Mouse (Mus musculus): ENCODE measurements around the gene Mxi1. TPM values are rescaled to one million over a fixed set of nuclear protein-coding genes. Genes with fewer than 3 reads are reported as not detected.

Mxi1 gene
- polyA plus RNA-seq, 1 experiment from 2014 or later: 59.6 TPM

DNA sequence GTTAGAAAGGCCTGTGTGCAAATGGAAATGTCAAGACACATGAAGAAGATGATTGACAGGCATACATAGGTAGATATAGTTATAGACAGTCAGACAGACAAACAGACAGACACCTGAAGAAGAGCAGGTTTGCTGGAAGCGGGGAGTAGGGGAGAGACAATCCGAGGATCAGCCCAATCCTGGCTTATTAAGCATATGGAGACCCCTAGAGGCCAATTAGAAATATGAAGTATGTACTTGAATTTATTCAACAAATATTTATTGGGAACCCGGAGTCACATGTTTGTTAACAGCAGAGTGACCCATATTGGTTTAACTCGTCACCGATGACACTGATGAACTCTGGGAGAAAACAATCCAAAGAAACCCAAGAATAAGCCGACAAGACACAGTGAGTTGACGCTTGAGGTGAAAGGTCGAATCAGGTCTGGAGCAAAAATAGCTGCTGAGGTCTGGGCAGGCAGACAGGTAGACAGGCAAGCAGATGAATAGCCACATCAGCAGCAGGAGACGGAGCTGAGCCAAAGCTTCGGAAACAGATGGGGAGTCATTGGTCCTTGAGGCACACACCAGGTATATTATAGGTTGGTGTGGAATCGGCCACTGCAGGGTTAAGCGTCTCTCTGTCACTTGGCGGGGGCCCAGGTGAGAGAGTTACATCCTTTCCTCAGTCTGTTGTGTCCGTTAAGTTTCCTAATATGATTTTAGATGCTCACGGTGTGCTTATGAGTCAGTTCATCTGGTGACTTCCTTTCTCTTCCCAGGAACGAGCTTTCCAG, 90.2 kb downstream of the Mxi1 start:
- H3K4me3 ChIP-seq (ENCODE audit: low read depth, low read length): no peak overlapping the region
- H3K36me3 ChIP-seq (ENCODE audit: control insufficient read depth, insufficient read depth, low read length): no peaks in the 10 kb centered on the region
- H3K4me2 ChIP-seq (replicated peaks; ENCODE audit: low read depth, low read length): no peak overlapping the region
- DNase-seq (ENCODE audit: low spot score): no peak
- WGBS: 87% methylated on average over 16 of the region's 16 CpGs
- H3K27ac ChIP-seq (ENCODE audit: low read depth, low read length): no peak overlapping the region
- no peaks in the 10 kb centered on the region for H3K4me1 ChIP-seq (replicated peaks; ENCODE audit: control insufficient read depth, insufficient read depth, low read length)
- H3K9ac ChIP-seq (ENCODE audit: low read depth, low read length): no peak overlapping the region
- H3K9me3 ChIP-seq (ENCODE audit: control insufficient read depth, low read length): no peaks in the 10 kb centered on the region
- H3K27me3 ChIP-seq (ENCODE audit: control insufficient read depth, insufficient read depth, low read length): no peaks in the 10 kb centered on the region
- no peak for ATAC-seq (ENCODE audit: low FRiP score)

DNA sequence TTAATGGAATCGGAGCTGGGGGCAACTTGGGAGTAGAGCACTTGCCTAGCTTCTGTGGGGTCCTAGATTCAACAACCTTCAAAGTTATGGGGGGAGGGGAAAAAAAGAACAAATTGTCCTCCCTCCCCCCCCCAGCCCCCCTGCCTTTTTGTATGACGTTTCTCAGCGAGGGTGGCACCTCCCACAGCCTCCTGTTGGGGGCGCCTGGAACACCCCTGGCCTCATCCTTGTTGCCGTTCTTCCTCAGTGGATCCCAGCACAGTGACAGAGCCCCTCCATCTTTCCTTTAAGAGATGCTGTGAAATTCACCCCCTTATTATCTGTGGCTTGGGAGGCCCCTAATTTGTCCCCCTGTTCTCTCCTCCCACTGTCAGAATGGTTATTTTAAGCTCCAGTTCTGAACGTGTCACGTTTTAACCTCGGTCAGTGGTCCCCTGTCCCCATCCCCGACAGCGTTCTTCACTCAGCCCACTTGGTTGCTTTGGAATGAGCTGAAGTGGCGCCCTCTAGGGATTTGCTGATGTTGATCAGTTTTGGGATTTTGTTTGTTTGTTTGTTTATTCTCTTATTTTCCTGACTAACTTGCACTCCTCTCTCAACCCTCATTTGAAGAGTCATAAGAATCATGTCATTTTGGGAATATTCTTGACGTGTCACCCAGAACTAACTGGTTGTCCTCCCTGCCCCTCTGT, 92.6 kb downstream of the Mxi1 start:
- Histone ChIP-seq H3K9me3 (ENCODE audit: control insufficient read depth, low read length) (no peaks in the 10 kb centered on the region), H3K4me1 (replicated peaks; ENCODE audit: control insufficient read depth, insufficient read depth, low read length) (no peaks in the 10 kb centered on the region), H3K4me3 (ENCODE audit: low read depth, low read length) (no peak overlapping the region), H3K9ac (ENCODE audit: low read depth, low read length) (no peak overlapping the region), H3K27ac (ENCODE audit: low read depth, low read length) (no peak overlapping the region), H3K4me2 (replicated peaks; ENCODE audit: low read depth, low read length) (no peak overlapping the region), H3K36me3 (ENCODE audit: control insufficient read depth, insufficient read depth, low read length) (no peaks in the 10 kb centered on the region), H3K27me3 (ENCODE audit: control insufficient read depth, insufficient read depth, low read length) (no peaks in the 10 kb centered on the region)
- WGBS: 56% methylated on average over 12 of the region's 12 CpGs
- no peak for ATAC-seq (ENCODE audit: low FRiP score)
- no peak for DNase-seq (ENCODE audit: low spot score)

DNA sequence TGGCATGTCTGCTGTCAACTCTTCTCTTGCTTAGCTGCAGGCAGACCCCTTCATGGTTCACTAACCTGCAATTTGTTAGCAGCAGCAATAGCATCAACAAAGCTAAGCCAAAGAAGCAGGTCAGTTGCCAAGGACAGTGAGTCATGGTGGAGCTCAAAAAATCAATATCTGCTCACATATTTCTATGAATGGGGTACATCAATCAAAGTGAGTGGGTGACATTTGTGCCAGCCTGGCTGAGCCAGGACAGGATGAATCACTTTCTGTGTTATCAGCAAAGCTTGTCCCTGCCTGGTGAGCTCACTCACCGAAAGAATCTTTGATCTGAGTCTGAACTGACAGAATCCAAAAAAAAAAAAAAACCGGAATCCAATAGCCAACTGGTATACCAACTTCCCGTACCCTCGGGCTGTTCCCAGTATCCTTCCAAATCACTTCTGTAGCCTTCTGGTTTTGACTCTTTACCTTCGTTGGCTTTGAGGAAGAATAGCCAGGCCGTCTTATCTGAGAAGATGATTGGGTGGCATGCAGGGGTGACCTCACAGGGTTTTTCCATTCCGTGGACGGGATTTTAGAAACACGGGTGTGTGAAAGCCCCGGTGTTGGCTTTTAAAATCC, 94.0 kb downstream of the Mxi1 start:
- no peak for DNase-seq (ENCODE audit: low spot score)
- Histone ChIP-seq H3K9ac (ENCODE audit: low read depth, low read length) (no peak overlapping the region), H3K36me3 (ENCODE audit: control insufficient read depth, insufficient read depth, low read length) (no peaks in the 10 kb centered on the region), H3K27ac (ENCODE audit: low read depth, low read length) (no peak overlapping the region), H3K27me3 (ENCODE audit: control insufficient read depth, insufficient read depth, low read length) (no peaks in the 10 kb centered on the region), H3K4me2 (replicated peaks; ENCODE audit: low read depth, low read length) (no peak overlapping the region), H3K4me3 (ENCODE audit: low read depth, low read length) (no peak overlapping the region), H3K9me3 (ENCODE audit: control insufficient read depth, low read length) (no peaks in the 10 kb centered on the region), H3K4me1 (replicated peaks; ENCODE audit: control insufficient read depth, insufficient read depth, low read length) (no peaks in the 10 kb centered on the region)
- WGBS: 88% methylated on average over 10 of the region's 10 CpGs
- no peak for ATAC-seq (ENCODE audit: low FRiP score)

DNA sequence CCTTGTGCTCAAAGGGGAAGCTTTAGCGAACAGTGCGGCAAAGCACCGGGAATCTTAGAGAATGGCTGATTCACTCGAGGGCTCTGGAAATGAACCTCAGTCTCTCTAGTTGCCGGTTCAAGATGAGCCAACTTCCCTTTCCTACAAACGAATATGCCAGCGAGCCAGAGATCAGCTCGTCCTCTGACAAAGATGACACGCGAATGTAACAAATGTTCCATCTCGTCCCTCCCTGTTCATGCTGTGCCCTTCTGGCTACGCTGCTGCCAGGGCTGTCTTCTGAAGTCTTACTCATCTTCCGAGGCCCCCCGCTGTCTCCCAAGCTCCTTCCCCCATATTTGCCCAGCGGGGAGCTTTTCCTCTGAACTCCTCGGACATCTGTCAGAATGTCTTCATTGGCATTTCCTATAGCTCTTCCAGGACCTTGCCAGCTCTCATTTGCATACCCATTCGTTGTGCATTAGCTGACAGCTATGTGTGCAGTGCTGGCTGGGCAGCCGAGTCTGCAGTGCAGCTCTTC, 94.6 kb downstream of the Mxi1 start:
- H3K4me2 ChIP-seq (replicated peaks; ENCODE audit: low read depth, low read length): no peak overlapping the region
- no peak overlapping the region for H3K4me3 ChIP-seq (ENCODE audit: low read depth, low read length)
- H3K4me1 ChIP-seq (replicated peaks; ENCODE audit: control insufficient read depth, insufficient read depth, low read length): no peaks in the 10 kb centered on the region
- H3K27me3 ChIP-seq (ENCODE audit: control insufficient read depth, insufficient read depth, low read length): no peaks in the 10 kb centered on the region
- H3K9ac ChIP-seq (ENCODE audit: low read depth, low read length): no peak overlapping the region
- no peak for DNase-seq (ENCODE audit: low spot score)
- H3K9me3 ChIP-seq (ENCODE audit: control insufficient read depth, low read length): no peaks in the 10 kb centered on the region
- H3K27ac ChIP-seq (ENCODE audit: low read depth, low read length): no peak overlapping the region
- WGBS: 64% methylated on average over 18 of the region's 18 CpGs
- no peaks in the 10 kb centered on the region for H3K36me3 ChIP-seq (ENCODE audit: control insufficient read depth, insufficient read depth, low read length)
- no peak for ATAC-seq (ENCODE audit: low FRiP score)

DNA sequence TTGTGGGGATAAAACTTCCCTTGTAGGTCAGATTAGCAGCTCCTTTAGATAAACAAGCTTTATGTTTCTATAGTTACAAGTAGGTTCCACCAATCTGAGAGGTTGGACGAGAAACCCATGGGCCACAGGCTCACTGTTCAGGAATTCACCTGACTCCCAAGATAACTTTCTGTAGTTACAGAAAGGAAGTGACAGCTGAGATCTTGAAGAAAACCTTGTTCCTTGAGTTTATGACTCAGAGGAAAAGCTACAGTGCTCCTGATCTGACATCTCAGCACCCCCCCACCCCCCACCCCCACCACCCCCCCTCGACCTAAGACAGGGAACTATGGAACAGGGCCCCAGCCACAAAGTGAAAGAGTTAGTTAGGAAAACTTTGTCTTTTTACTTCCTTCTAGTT, 95.5 kb downstream of the Mxi1 start:
- Histone ChIP-seq H3K9ac (ENCODE audit: low read depth, low read length) (no peak overlapping the region), H3K4me3 (ENCODE audit: low read depth, low read length) (no peak overlapping the region), H3K4me2 (replicated peaks; ENCODE audit: low read depth, low read length) (no peak overlapping the region), H3K36me3 (ENCODE audit: control insufficient read depth, insufficient read depth, low read length) (no peaks in the 10 kb centered on the region), H3K4me1 (replicated peaks; ENCODE audit: control insufficient read depth, insufficient read depth, low read length) (no peaks in the 10 kb centered on the region), H3K27ac (ENCODE audit: low read depth, low read length) (no peak overlapping the region), H3K9me3 (ENCODE audit: control insufficient read depth, low read length) (no peaks in the 10 kb centered on the region), H3K27me3 (ENCODE audit: control insufficient read depth, insufficient read depth, low read length) (no peaks in the 10 kb centered on the region)
- 82% methylated on average over 2 of the region's 2 CpGs for WGBS
- DNase-seq (ENCODE audit: low spot score): no peak
- ATAC-seq (ENCODE audit: low FRiP score): no peak

DNA sequence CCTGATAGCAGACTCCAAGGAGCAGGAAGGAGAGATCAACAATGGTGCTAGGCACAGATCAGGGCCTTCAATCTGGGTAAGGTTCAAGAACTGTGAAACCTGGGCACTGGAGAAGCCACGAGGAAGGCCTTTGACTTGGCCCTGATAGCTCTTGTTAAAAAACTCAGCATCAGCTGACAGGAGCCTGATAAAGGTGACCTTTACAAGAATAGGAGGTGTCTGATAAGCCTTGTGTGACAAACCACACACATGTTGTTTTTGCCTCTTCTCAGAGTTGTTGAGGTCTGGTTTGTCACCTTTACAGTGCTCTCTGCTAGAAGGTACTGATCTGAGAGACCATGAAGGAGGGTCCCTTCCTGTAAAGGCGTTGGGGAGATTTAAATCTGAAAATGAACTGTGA, 97.0 kb downstream of the Mxi1 start:
- 69% methylated on average over 2 of the region's 2 CpGs for WGBS
- H3K36me3 ChIP-seq (ENCODE audit: control insufficient read depth, insufficient read depth, low read length): no peaks in the 10 kb centered on the region
- H3K27me3 ChIP-seq (ENCODE audit: control insufficient read depth, insufficient read depth, low read length): no peaks in the 10 kb centered on the region
- no peak overlapping the region for H3K4me2 ChIP-seq (replicated peaks; ENCODE audit: low read depth, low read length)
- H3K9me3 ChIP-seq (ENCODE audit: control insufficient read depth, low read length): no peaks in the 10 kb centered on the region
- no peak overlapping the region for H3K4me3 ChIP-seq (ENCODE audit: low read depth, low read length)
- H3K9ac ChIP-seq (ENCODE audit: low read depth, low read length): no peak overlapping the region
- ATAC-seq (ENCODE audit: low FRiP score): no peak
- DNase-seq (ENCODE audit: low spot score): no peak
- H3K27ac ChIP-seq (ENCODE audit: low read depth, low read length): no peak overlapping the region
- H3K4me1 ChIP-seq (replicated peaks; ENCODE audit: control insufficient read depth, insufficient read depth, low read length): peaks cover 4% of the 10 kb centered on the region; the same call in 1 of the 2 replicates

DNA sequence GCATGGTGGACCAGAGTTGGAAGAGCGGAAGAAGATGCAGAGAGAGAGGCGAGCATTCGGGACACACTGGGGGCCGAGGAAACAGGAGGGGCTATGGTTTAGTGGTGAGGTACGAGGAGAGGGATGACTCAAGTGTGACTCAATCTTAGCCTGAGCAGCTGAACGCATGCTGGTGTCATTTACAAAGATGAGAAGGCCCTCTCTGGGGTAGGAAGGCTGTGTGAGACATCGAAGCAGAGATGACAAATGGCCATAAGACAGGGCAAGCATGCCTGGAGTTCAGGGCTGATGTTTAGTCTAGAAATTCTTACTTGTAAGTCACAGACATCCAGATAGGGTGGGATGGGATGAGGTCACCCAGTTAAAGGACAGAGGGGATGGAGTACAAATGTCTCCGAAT, 98.1 kb downstream of the Mxi1 start:
- DNase-seq (ENCODE audit: low spot score): no peak
- ATAC-seq (ENCODE audit: low FRiP score): no peak
- Histone ChIP-seq H3K36me3 (ENCODE audit: control insufficient read depth, insufficient read depth, low read length) (no peaks in the 10 kb centered on the region), H3K4me3 (ENCODE audit: low read depth, low read length) (no peak overlapping the region), H3K4me1 (replicated peaks; ENCODE audit: control insufficient read depth, insufficient read depth, low read length) (peaks cover 5% of the 10 kb centered on the region; the same call in 1 of the 2 replicates), H3K27ac (ENCODE audit: low read depth, low read length) (no peak overlapping the region), H3K4me2 (replicated peaks; ENCODE audit: low read depth, low read length) (no peak overlapping the region), H3K27me3 (ENCODE audit: control insufficient read depth, insufficient read depth, low read length) (no peaks in the 10 kb centered on the region), H3K9ac (ENCODE audit: low read depth, low read length) (no peak overlapping the region), H3K9me3 (ENCODE audit: control insufficient read depth, low read length) (no peaks in the 10 kb centered on the region)
- WGBS: 87% methylated on average over 8 of the region's 8 CpGs

DNA sequence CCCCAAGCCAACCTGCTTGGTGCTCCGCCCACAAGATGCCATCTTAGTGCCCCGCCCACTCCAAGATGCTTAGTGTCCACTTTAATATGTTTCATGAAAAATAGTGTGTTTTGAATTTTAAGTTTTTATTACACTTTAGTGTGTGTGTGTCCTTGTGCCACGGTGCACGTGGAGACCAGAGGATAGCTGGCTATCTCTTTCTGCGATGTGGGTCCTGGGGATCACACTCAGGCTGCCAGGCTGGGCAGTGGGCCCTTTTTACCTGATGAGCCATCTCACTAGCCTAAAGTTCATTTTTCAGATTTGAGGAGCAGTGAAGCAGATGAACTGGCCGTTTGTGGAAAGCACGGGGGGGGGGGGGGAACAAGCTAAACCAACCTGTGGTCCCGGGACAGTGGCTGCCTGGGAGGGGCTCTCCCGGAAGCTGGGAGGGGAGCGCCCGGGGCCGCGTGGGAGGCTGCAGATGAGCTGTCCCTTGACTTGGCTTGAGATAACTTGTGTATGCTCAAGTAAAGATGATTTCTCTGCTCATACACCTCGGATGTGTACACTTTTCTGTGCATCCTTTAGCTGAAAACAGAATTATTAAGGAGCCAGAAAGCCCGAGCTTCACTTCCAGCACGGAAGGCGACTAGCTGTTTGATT, 99.5 kb downstream of the Mxi1 start:
- 61% methylated on average over 17 of the region's 17 CpGs for WGBS
- ATAC-seq (ENCODE audit: low FRiP score): no peak
- no peak overlapping the region for H3K9ac ChIP-seq (ENCODE audit: low read depth, low read length)

More for the DNA sequence above, 99.5 kb downstream of the Mxi1 start:
- H3K27ac ChIP-seq (ENCODE audit: low read depth, low read length): no peak overlapping the region
- DNase-seq (ENCODE audit: low spot score): no peak
- no peaks in the 10 kb centered on the region for H3K36me3 ChIP-seq (ENCODE audit: control insufficient read depth, insufficient read depth, low read length)
- H3K4me2 ChIP-seq (replicated peaks; ENCODE audit: low read depth, low read length): no peak overlapping the region
- peaks cover 5% of the 10 kb centered on the region; the same call in 1 of the 2 replicates for H3K4me1 ChIP-seq (replicated peaks; ENCODE audit: control insufficient read depth, insufficient read depth, low read length)
- no peak overlapping the region for H3K4me3 ChIP-seq (ENCODE audit: low read depth, low read length)
- H3K27me3 ChIP-seq (ENCODE audit: control insufficient read depth, insufficient read depth, low read length): no peaks in the 10 kb centered on the region
- H3K9me3 ChIP-seq (ENCODE audit: control insufficient read depth, low read length): no peaks in the 10 kb centered on the region

All from hindbrain, embryonic 11.5 days (tissue).